Mouse (Mus musculus) heart, embryonic 16.5 days (tissue): ENCODE measurements around the gene Glrx5. TPM values are rescaled to one million over a fixed set of nuclear protein-coding genes. Genes with fewer than 3 reads are reported as not detected.
A peak's percentile ranks its signal among the peaks of the same experiment; 100 is the strongest.

Source experiments
- ATAC-seq: fragments of 200-750 bp; cut with Nextera tagmentation; replicated peaks from 2 replicates; pipeline ENCODE4 v1.8.0; 2017; ENCODE audit warnings: moderate number of reproducible peaks; ENCODE audit not compliant: insufficient read depth, low FRiP score; ENCODE audit errors: extremely low read depth
- H3K27ac ChIP-seq: fragments of 300-500 bp; sonication (generic); 2 replicates; pipeline ENCODE4 v1.5.1; 2014; ENCODE audit warnings: mild to moderate bottlenecking, low read length, control low read depth, moderate library complexity
- H3K27me3 ChIP-seq: fragments of 300-500 bp; sonication (generic); 2 replicates; pipeline ENCODE4 v1.6.1; 2014; ENCODE audit warnings: low read length, mixed read lengths; ENCODE audit not compliant: control insufficient read depth, insufficient read depth
- H3K36me3 ChIP-seq: fragments of 300-500 bp; sonication (generic); 2 replicates; pipeline ENCODE4 v1.6.1; 2014; ENCODE audit not compliant: control insufficient read depth, insufficient read depth
- H3K4me1 ChIP-seq: fragments of 300-500 bp; sonication (generic); 2 replicates; pipeline ENCODE4 v1.6.1; 2014; ENCODE audit warnings: low read length, mixed read lengths; ENCODE audit not compliant: control insufficient read depth, insufficient read depth
- H3K4me2 ChIP-seq: fragments of 300-500 bp; sonication (generic); 2 replicates; pipeline ENCODE4 v1.6.1; 2014; ENCODE audit warnings: low read depth, mild to moderate bottlenecking, control low read depth, low read length
- H3K4me3 ChIP-seq: fragments of 300-500 bp; sonication (generic); 2 replicates; pipeline ENCODE4 v1.5.1; 2014; ENCODE audit warnings: mild to moderate bottlenecking, control low read depth, low read length
- H3K9ac ChIP-seq: fragments of 300-500 bp; sonication (generic); 2 replicates; pipeline ENCODE4 v1.6.1; 2014; ENCODE audit warnings: low read length, control low read depth
- H3K9me3 ChIP-seq: fragments of 300-500 bp; sonication (generic); replicated peaks from 2 replicates; pipeline ENCODE4 v1.6.1; 2016; ENCODE audit warnings: low read length; ENCODE audit not compliant: control insufficient read depth
- WGBS: fragments of 180-500 bp; shearing (Covaris S2); extraction: QIAGEN DNeasy Blood & Tissue Kit; methylation state at CpG from one replicate; pipeline ENCODE4 v1.1.7; 2014; 5-methylcytosine and 5-hydroxymethylcytosine counted together
- polyA plus RNA-seq: library from polyadenylated mRNA; unstranded; fragments of >200 nt; fragmentation: Nextera tagmentation; extraction: Ambion mirVana; gene quantifications from 2 replicates; pipeline ENCODE4 v1.2.1, GENCODE M21; 2015

Glrx5 gene
- polyA plus RNA-seq, 1 experiment from 2014 or later, result 173 TPM

GRCm38 (mm10) chr12:105001317-105001716 lies 31.2 kb upstream of the Glrx5 start:
- no peak for ATAC-seq
- H3K9ac ChIP-seq, result no peak overlapping the region
- H3K36me3 ChIP-seq, result no peaks in the 10 kb centered on the region
- WGBS, result 80% methylated on average over 9 of the region's 9 CpGs
- H3K27ac ChIP-seq, result no peak overlapping the region
- H3K4me1 ChIP-seq, result peaks cover 22% of the 10 kb centered on the region
- H3K4me2 ChIP-seq, result no peak overlapping the region
- no peak overlapping the region for H3K4me3 ChIP-seq
- no peaks in the 10 kb centered on the region for H3K9me3 ChIP-seq
- no peaks in the 10 kb centered on the region; the same call in 1 of the 2 replicates for H3K27me3 ChIP-seq

DNA sequence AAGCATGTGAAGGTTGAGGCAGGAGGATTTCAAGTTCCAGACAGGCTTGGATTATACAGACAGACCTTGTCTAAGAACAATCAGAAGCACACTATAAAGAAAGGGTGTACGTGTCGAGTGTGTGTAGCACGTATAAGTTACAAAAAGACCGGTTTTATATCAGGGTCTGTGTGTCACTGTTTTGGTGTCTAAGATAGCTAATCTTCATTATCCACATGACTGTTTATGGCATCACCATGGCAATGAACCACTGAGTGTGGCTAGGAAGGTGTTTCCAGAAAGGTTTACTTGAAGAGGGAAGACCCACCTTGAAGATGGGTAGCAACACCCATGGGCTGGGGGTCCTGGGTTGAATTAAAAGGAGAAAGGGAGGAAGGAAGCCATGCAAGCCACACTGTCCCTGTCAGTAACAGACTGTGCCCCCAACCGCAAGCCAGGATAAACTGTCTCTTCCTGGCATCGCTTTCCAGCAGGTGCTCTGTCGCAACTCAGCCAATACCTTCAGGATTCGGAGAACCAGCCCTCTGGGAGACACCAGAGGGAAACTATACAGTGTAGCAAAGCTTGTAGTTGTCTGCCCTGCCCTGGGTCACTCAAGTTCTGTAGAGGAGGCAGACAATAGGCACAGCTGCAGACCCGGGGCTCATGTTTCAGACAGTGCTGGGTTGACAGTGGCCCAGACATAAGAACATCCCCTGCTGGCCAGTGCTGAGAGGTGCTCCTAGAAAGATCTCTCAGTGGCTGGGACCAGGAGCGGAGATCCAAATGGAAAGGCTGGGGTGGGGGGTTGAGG lies 30.0 kb upstream of the Glrx5 start:
- H3K27ac ChIP-seq, result no peak overlapping the region
- H3K4me1 ChIP-seq, result peaks cover 22% of the 10 kb centered on the region
- no peaks in the 10 kb centered on the region for H3K36me3 ChIP-seq
- H3K27me3 ChIP-seq, result no peaks in the 10 kb centered on the region; the same call in 1 of the 2 replicates
- H3K4me2 ChIP-seq, result no peak overlapping the region
- H3K4me3 ChIP-seq, result no peak overlapping the region
- H3K9me3 ChIP-seq, result no peaks in the 10 kb centered on the region
- no peak overlapping the region for H3K9ac ChIP-seq
- WGBS, result 76% methylated on average over 10 of the region's 10 CpGs
- ATAC-seq, result no peak

DNA sequence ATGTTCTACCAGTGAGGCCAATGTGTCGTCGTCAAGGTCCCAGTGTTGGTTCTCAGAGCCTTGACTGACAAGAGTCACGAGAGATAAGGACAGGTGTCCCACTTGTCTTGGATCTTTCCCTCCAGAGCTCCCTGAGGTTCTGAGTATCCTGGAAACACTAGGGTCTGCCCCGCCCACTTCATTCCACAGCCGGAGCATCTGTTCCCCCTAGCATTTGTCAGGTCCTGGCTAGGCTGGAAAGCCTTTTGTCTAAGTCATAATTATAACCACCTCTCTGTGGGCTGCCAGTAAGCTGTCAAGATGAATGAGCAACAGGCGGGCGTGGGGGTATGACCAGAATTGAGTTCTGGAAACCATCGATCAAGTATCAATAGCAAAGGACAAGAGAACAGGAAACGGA lies 29.3 kb upstream of the Glrx5 start:
- Histone ChIP-seq H3K4me1 (peaks cover 24% of the 10 kb centered on the region), H3K9me3 (no peaks in the 10 kb centered on the region), H3K36me3 (no peaks in the 10 kb centered on the region), H3K9ac (no peak overlapping the region), H3K4me3 (no peak overlapping the region), H3K4me2 (no peak overlapping the region), H3K27me3 (peaks cover 4% of the 10 kb centered on the region), H3K27ac (no peak overlapping the region)
- no peak for ATAC-seq
- WGBS, result 55% methylated on average over 9 of the region's 9 CpGs

DNA sequence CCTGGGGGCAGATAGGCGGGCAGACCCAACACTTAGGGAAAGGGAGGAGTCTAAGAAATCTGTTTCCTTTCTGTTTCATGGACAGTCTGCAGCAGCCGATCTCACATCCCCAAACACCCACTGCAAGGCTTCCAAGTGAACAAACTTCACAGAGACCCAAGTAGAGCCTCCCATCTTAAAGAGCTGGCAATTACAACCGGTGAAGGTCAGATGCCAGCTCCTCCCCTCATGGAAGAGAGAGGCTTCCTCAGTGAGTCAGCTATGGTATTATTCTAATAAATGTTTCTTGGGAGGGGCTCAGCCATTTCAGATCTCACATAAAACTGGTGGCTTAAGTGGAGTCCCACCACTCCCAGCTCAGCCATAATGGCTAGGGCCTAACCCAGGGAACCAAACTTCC lies 28.8 kb upstream of the Glrx5 start:
- Histone ChIP-seq H3K36me3 (no peaks in the 10 kb centered on the region), H3K4me1 (peaks cover 25% of the 10 kb centered on the region), H3K9me3 (no peaks in the 10 kb centered on the region), H3K4me2 (no peak overlapping the region), H3K9ac (no peak overlapping the region), H3K27ac (no peak overlapping the region), H3K27me3 (peaks cover 4% of the 10 kb centered on the region), H3K4me3 (no peak overlapping the region)
- ATAC-seq, result no peak
- 60% methylated on average over 3 of the region's 3 CpGs for WGBS

DNA sequence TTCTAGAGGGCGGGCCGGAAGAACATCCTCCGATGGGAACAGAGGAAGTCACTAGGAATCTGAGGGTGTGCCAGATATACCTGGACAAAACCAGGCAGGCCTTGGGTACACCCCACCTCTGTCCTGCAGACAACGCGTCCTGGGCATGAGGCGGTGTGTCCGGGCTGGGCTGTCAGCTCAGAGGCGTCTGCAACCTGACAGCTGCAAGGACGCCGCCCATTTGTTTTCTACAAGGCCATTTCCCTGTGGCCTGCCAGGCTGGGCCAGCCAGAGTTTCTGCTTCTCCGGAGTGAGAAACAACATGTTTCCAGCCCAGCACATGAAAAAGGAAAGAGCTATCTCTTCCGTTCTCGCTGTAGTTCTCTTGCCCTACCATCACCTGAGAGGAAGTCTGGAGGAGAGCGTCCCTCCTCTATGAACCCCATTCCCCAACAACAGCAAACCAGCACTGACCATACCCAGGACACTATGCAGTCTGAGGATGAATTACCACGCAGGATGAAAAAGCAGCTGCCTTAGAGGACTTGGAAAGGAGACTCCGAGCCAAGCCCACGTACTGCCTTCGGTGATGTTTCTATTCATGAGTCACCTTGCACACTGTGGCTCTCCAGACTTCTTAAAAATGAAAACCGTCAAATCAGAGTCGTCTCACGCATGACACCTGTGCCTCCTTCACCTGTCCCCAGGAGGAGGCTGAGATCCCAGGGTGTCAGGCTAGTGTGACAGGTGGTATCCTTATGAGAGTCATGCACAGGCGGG lies 27.4 kb upstream of the Glrx5 start:
- Histone ChIP-seq H3K27me3 (peaks cover 4% of the 10 kb centered on the region), H3K4me1 (peaks cover 26% of the 10 kb centered on the region), H3K4me2 (no peak overlapping the region), H3K36me3 (no peaks in the 10 kb centered on the region), H3K4me3 (no peak overlapping the region), H3K27ac (no peak overlapping the region), H3K9me3 (no peaks in the 10 kb centered on the region), H3K9ac (no peak overlapping the region)
- ATAC-seq, result no peak
- 68% methylated on average over 22 of the region's 22 CpGs for WGBS

DNA sequence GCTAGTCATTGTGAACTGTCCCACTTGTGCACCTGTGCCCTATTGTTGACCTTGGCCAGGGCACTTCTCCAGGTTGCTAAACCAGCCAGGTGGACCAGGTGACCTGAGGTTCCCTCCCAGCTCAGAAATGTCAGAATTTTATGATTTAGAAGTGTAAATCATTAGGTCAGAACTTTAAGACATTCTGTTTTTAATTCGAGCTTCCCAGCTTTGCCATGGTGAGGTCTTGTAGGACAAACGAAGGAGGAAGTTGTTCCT lies 26.8 kb upstream of the Glrx5 start:
- H3K36me3 ChIP-seq, result no peaks in the 10 kb centered on the region
- H3K4me3 ChIP-seq, result no peak overlapping the region
- no peak overlapping the region for H3K4me2 ChIP-seq
- no peak overlapping the region for H3K9ac ChIP-seq
- peaks cover 26% of the 10 kb centered on the region for H3K4me1 ChIP-seq
- no peaks in the 10 kb centered on the region for H3K9me3 ChIP-seq
- no peak overlapping the region for H3K27ac ChIP-seq
- peaks cover 4% of the 10 kb centered on the region for H3K27me3 ChIP-seq
- 78% methylated on average over 2 of the region's 2 CpGs for WGBS
- ATAC-seq, result no peak

- WGBS, result 65% methylated on average over 2 of the region's 2 CpGs
- H3K4me2 ChIP-seq, result peak overlapping the region; percentile 84
- peak overlapping the region; percentile 77 for H3K4me3 ChIP-seq
- H3K27ac ChIP-seq, result peak overlapping the region; percentile 64
- no peaks in the 10 kb centered on the region for H3K36me3 ChIP-seq
- ATAC-seq, result 0 out of 2 replicates have a peak, but pooled peaks have one; percentile 0
- peaks cover 17% of the 10 kb centered on the region for H3K4me1 ChIP-seq
- no peaks in the 10 kb centered on the region for H3K9me3 ChIP-seq
- peak overlapping the region; percentile 76 for H3K9ac ChIP-seq
- H3K27me3 ChIP-seq, result peaks cover 10% of the 10 kb centered on the region
These were observed 24.3 kb upstream of the Glrx5 start for GRCm38 (mm10) chr12:105008150-105008549.

DNA sequence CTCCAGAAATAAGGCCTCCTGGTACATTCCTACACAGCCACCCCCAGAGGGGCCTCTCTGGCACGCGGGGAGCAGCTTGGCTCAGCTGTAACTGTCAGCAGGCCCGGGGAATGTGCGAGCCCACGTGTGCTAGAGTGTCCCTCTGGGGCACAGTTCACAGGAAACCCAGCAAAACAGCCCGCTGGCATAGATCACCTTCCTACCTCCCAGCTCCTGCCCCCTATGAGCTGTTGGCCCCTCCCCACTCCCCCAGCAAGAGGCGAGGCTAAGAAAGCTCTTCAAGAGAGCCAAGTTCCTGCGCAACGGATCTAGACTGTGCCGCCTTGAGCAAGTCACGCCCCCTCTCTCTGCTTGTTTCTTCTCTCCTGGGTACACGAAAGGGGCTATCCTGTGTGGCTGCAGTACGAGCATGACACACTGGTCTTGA lies 23.7 kb upstream of the Glrx5 start:
- Histone ChIP-seq H3K4me2 (peak overlapping the region; percentile 84), H3K4me1 (peaks cover 17% of the 10 kb centered on the region), H3K36me3 (no peaks in the 10 kb centered on the region), H3K27ac (peak overlapping the region; percentile 64), H3K27me3 (peaks cover 10% of the 10 kb centered on the region), H3K9ac (peak overlapping the region; percentile 76), H3K4me3 (peak overlapping the region; percentile 77), H3K9me3 (no peaks in the 10 kb centered on the region)
- under 1% methylated on average over 13 of the region's 13 CpGs for WGBS
- ATAC-seq, result peak; percentile 61
